Mouse (Mus musculus) forebrain, embryonic 10.5 days (tissue): ENCODE data around the gene Shb. TPM values are rescaled to one million over a fixed set of nuclear protein-coding genes. Genes with fewer than 3 reads are reported as not detected.
A peak's percentile ranks its signal among the peaks of the same experiment; 100 is the strongest.

Source experiments
- DNase-seq: peaks from one replicate; pipeline ENCODE4 v3.0.0-alpha.2; 2017; ENCODE audit warnings: low spot score; ENCODE audit errors: extremely low spot score
- H3K27ac ChIP-seq: fragments of 300-500 bp; sonication (generic); 2 replicates; pipeline ENCODE4 v1.5.1; 2016; ENCODE audit warnings: mild to moderate bottlenecking
- H3K27me3 ChIP-seq: fragments of 300-500 bp; sonication (generic); 2 replicates; pipeline ENCODE4 v1.6.1; 2016; ENCODE audit warnings: mild to moderate bottlenecking; ENCODE audit not compliant: poor library complexity, severe bottlenecking
- H3K36me3 ChIP-seq: fragments of 300-500 bp; sonication (generic); replicated peaks from 2 replicates; pipeline ENCODE4 v1.6.1; 2016; ENCODE audit warnings: mild to moderate bottlenecking, moderate library complexity
- H3K4me1 ChIP-seq: fragments of 300-500 bp; sonication (generic); 2 replicates; pipeline ENCODE4 v1.6.1; 2016
- H3K4me3 ChIP-seq: fragments of 300-500 bp; sonication (generic); 2 replicates; pipeline ENCODE4 v1.5.1; 2016; ENCODE audit warnings: mild to moderate bottlenecking, moderate library complexity
- H3K9me3 ChIP-seq: fragments of 300-500 bp; sonication (generic); 2 replicates; pipeline ENCODE4 v1.6.1; 2016; ENCODE audit warnings: mild to moderate bottlenecking, moderate library complexity
- WGBS: fragments of 180-500 bp; shearing (Covaris S2); methylation state at CpG from one replicate; pipeline ENCODE4 v1.1.7; 2016; 5-methylcytosine and 5-hydroxymethylcytosine counted together
- polyA plus RNA-seq: library from polyadenylated mRNA; unstranded; fragments of >200 nt; fragmentation: Nextera tagmentation; extraction: Ambion mirVana; gene quantifications from 2 replicates; pipeline ENCODE4 v1.2.1, GENCODE M21; 2016

Gene Shb
- polyA plus RNA-seq, 1 experiment from 2014 or later = 3.0 TPM

GRCm38 (mm10) chr4:45498345-45498744 is 33.9 kb downstream of the Shb start:
- 51% methylated on average over 5 of the region's 5 CpGs for WGBS
- Histone ChIP-seq H3K27ac (peak overlapping the region; percentile 60), H3K9me3 (no peaks in the 10 kb centered on the region), H3K4me3 (no peak overlapping the region), H3K27me3 (peaks cover 30% of the 10 kb centered on the region), H3K4me1 (peaks cover 81% of the 10 kb centered on the region), H3K36me3 (no peaks in the 10 kb centered on the region; the same call in 1 of the 2 replicates)
- no peak for DNase-seq

- peaks cover 39% of the 10 kb centered on the region for H3K27me3 ChIP-seq
- 70% methylated on average over 6 of the region's 6 CpGs for WGBS
- H3K9me3 ChIP-seq = no peaks in the 10 kb centered on the region
- H3K4me3 ChIP-seq = no peak overlapping the region
- DNase-seq = no peak
- H3K36me3 ChIP-seq = no peaks in the 10 kb centered on the region
- H3K27ac ChIP-seq = peak overlapping the region; percentile 27; the same call in 1 of the 2 replicates
- peaks cover 90% of the 10 kb centered on the region for H3K4me1 ChIP-seq
Observed at GRCm38 (mm10) chr4:45497282-45497681, 35.0 kb downstream of the Shb start.

- Histone ChIP-seq H3K9me3 (no peaks in the 10 kb centered on the region), H3K4me3 (no peak overlapping the region), H3K36me3 (no peaks in the 10 kb centered on the region), H3K27ac (no peak overlapping the region), H3K27me3 (peaks cover 51% of the 10 kb centered on the region), H3K4me1 (peaks cover 97% of the 10 kb centered on the region)
- DNase-seq = no peak
- 60% methylated on average over 8 of the region's 8 CpGs for whole genome bisulfite sequencing
Observed at GRCm38 (mm10) chr4:45495531-45496201, 36.6 kb downstream of the Shb start.

GRCm38 (mm10) chr4:45493786-45494400 is 38.4 kb downstream of the Shb start:
- no peak for DNase-seq
- H3K4me1 ChIP-seq = peaks cover 97% of the 10 kb centered on the region
- peak overlapping the region; percentile 76 for H3K27ac ChIP-seq
- no peak overlapping the region for H3K4me3 ChIP-seq
- 6% methylated on average over 6 of the region's 6 CpGs for WGBS
- no peaks in the 10 kb centered on the region for H3K36me3 ChIP-seq
- H3K9me3 ChIP-seq = no peaks in the 10 kb centered on the region
- H3K27me3 ChIP-seq = peaks cover 53% of the 10 kb centered on the region

- no peak for DNase-seq
- H3K36me3 ChIP-seq = peaks cover 3% of the 10 kb centered on the region; the same call in 1 of the 2 replicates
- H3K9me3 ChIP-seq = no peaks in the 10 kb centered on the region
- no peak overlapping the region for H3K4me3 ChIP-seq
- H3K4me1 ChIP-seq = peaks cover 97% of the 10 kb centered on the region
- peak overlapping the region; percentile 66 for H3K27ac ChIP-seq
- peaks cover 53% of the 10 kb centered on the region for H3K27me3 ChIP-seq
- 13% methylated on average over 7 of the region's 7 CpGs for WGBS
Observed at GRCm38 (mm10) chr4:45493118-45493517, 39.2 kb downstream of the Shb start.

- Histone ChIP-seq H3K4me3 (no peak overlapping the region), H3K9me3 (no peaks in the 10 kb centered on the region), H3K27me3 (peaks cover 49% of the 10 kb centered on the region), H3K36me3 (peaks cover 5% of the 10 kb centered on the region), H3K27ac (peak overlapping the region; percentile 66), H3K4me1 (peaks cover 97% of the 10 kb centered on the region)
- no peak for DNase-seq
- 45% methylated on average over 5 of the region's 5 CpGs for WGBS
Observed at GRCm38 (mm10) chr4:45492681-45493081, 39.6 kb downstream of the Shb start.

GRCm38 (mm10) chr4:45491685-45492601 is 40.3 kb downstream of the Shb start:
- 49% methylated on average over 16 of the region's 16 CpGs for WGBS
- DNase-seq = no peak
- Histone ChIP-seq H3K36me3 (peaks cover 13% of the 10 kb centered on the region), H3K4me1 (peaks cover 97% of the 10 kb centered on the region), H3K27ac (peak overlapping the region; percentile 67), H3K4me3 (peak overlapping the region; percentile 8; the same call in 1 of the 2 replicates), H3K27me3 (peaks cover 43% of the 10 kb centered on the region), H3K9me3 (no peaks in the 10 kb centered on the region)

- Histone ChIP-seq H3K27me3 (peaks cover 38% of the 10 kb centered on the region), H3K9me3 (no peaks in the 10 kb centered on the region), H3K36me3 (peaks cover 18% of the 10 kb centered on the region), H3K4me3 (peak overlapping the region; percentile 8; the same call in 1 of the 2 replicates), H3K27ac (peak overlapping the region; percentile 80), H3K4me1 (peaks cover 94% of the 10 kb centered on the region)
- 35% methylated on average over 6 of the region's 6 CpGs for WGBS
- no peak for DNase-seq
Observed at GRCm38 (mm10) chr4:45491119-45491679, 41.1 kb downstream of the Shb start.

GRCm38 (mm10) chr4:45490036-45490752 is 42.1 kb downstream of the Shb start:
- peak overlapping the region; percentile 18 for H3K4me3 ChIP-seq
- peak; percentile 53 for DNase-seq
- H3K27ac ChIP-seq = peak overlapping the region; percentile 80
- H3K9me3 ChIP-seq = no peaks in the 10 kb centered on the region
- peaks cover 91% of the 10 kb centered on the region for H3K4me1 ChIP-seq
- peaks cover 25% of the 10 kb centered on the region for H3K36me3 ChIP-seq
- H3K27me3 ChIP-seq = peaks cover 33% of the 10 kb centered on the region
- WGBS = 3% methylated on average over 8 of the region's 8 CpGs

- Histone ChIP-seq H3K27ac (peak overlapping the region; percentile 80), H3K9me3 (no peaks in the 10 kb centered on the region), H3K4me3 (peak overlapping the region; percentile 18; the same call in 1 of the 2 replicates), H3K27me3 (peaks cover 31% of the 10 kb centered on the region), H3K36me3 (peaks cover 25% of the 10 kb centered on the region), H3K4me1 (peaks cover 88% of the 10 kb centered on the region)
- 32% methylated on average over 18 of the region's 18 CpGs for WGBS
- no peak for DNase-seq
Observed at GRCm38 (mm10) chr4:45489141-45490035, 42.9 kb downstream of the Shb start.

GRCm38 (mm10) chr4:45487681-45488081 is 44.6 kb downstream of the Shb start:
- H3K36me3 ChIP-seq = peaks cover 25% of the 10 kb centered on the region
- 59% methylated on average over 6 of the region's 6 CpGs for WGBS
- no peak for DNase-seq

More at GRCm38 (mm10) chr4:45487681-45488081, 44.6 kb downstream of the Shb start:
- no peaks in the 10 kb centered on the region for H3K9me3 ChIP-seq
- no peak overlapping the region for H3K4me3 ChIP-seq
- H3K4me1 ChIP-seq = peaks cover 87% of the 10 kb centered on the region
- no peak overlapping the region for H3K27ac ChIP-seq
- peaks cover 21% of the 10 kb centered on the region for H3K27me3 ChIP-seq
